Mouse (Mus musculus) embryonic facial prominence, embryonic 14.5 days (tissue): Measurements from ENCODE around the gene Ghrh. TPM values are rescaled to one million over a fixed set of nuclear protein-coding genes. Genes with fewer than 3 reads are reported as not detected.

ENCODE experiments used
- ATAC-seq: fragments of 200-750 bp; cut with Nextera tagmentation; 2 replicates; pipeline ENCODE4 v1.8.0; 2017; ENCODE audit warnings: low read depth, moderate number of reproducible peaks, moderate TSS enrichment
- DNase-seq: peaks from one replicate; pipeline ENCODE4 v3.0.0-alpha.2; 2015; ENCODE audit warnings: low spot score
- H3K27ac ChIP-seq: fragments of 300-500 bp; sonication (generic); replicated peaks from 2 replicates; pipeline ENCODE4 v1.5.1; 2014; ENCODE audit warnings: low read depth, mild to moderate bottlenecking, low read length, moderate library complexity
- H3K27me3 ChIP-seq: fragments of 300-500 bp; sonication (generic); replicated peaks from 2 replicates; pipeline ENCODE4 v1.6.1; 2014; ENCODE audit warnings: low read length; ENCODE audit not compliant: control insufficient read depth, insufficient read depth
- H3K36me3 ChIP-seq: fragments of 300-500 bp; sonication (generic); 2 replicates; pipeline ENCODE4 v1.6.1; 2014; ENCODE audit warnings: low read length, mixed read lengths; ENCODE audit not compliant: control insufficient read depth, insufficient read depth
- H3K4me1 ChIP-seq: fragments of 300-500 bp; sonication (generic); 2 replicates; pipeline ENCODE4 v1.6.1; 2014; ENCODE audit warnings: antibody characterized with exemption, low read length; ENCODE audit not compliant: control insufficient read depth, insufficient read depth
- H3K4me2 ChIP-seq: fragments of 300-500 bp; sonication (generic); 2 replicates; pipeline ENCODE4 v1.6.1; 2014; ENCODE audit warnings: low read depth, mild to moderate bottlenecking, low read length, moderate library complexity, mixed read lengths
- H3K4me3 ChIP-seq: fragments of 300-500 bp; sonication (generic); 2 replicates; pipeline ENCODE4 v1.5.1; 2014; ENCODE audit warnings: low read depth, mild to moderate bottlenecking, low read length
- H3K9ac ChIP-seq: fragments of 300-500 bp; sonication (generic); 2 replicates; pipeline ENCODE4 v1.6.1; 2014; ENCODE audit warnings: low read depth, mild to moderate bottlenecking, low read length, moderate library complexity, mixed read lengths
- H3K9me3 ChIP-seq: fragments of 300-500 bp; sonication (generic); 2 replicates; pipeline ENCODE4 v1.6.1; 2016; ENCODE audit warnings: low read length; ENCODE audit not compliant: control insufficient read depth
- WGBS: fragments of 180-500 bp; shearing (Covaris S2); extraction: QIAGEN DNeasy Blood & Tissue Kit; methylation state at CpG from one replicate; pipeline ENCODE4 v1.1.7; 2014; 5-methylcytosine and 5-hydroxymethylcytosine counted together
- polyA plus RNA-seq: library from polyadenylated mRNA; unstranded; fragments of >200 nt; fragmentation: Nextera tagmentation; extraction: Ambion mirVana; gene quantifications from 2 replicates; pipeline ENCODE4 v1.2.1, GENCODE M21; 2014

Gene Ghrh
- polyA plus RNA-seq, 1 experiment from 2014 or later: 0.51 TPM

GRCm38 (mm10) chr2:157292093-157292492 is 55.2 kb downstream of the Ghrh start:
- H3K4me3 ChIP-seq: no peak overlapping the region
- H3K4me1 ChIP-seq: no peaks in the 10 kb centered on the region
- no peaks in the 10 kb centered on the region for H3K9me3 ChIP-seq
- no peaks in the 10 kb centered on the region for H3K27me3 ChIP-seq
- no peak overlapping the region for H3K27ac ChIP-seq
- peak; percentile 68 for DNase-seq
- no peak overlapping the region for H3K9ac ChIP-seq
- WGBS: 21% methylated on average over 2 of the region's 2 CpGs
- no peak overlapping the region for H3K4me2 ChIP-seq
- ATAC-seq: peak; percentile 57; the same call in 1 of the 2 replicates
- H3K36me3 ChIP-seq: peaks cover 89% of the 10 kb centered on the region

GRCm38 (mm10) chr2:157288996-157289395 is 58.3 kb downstream of the Ghrh start:
- H3K27me3 ChIP-seq: no peaks in the 10 kb centered on the region
- WGBS: 89% methylated on average over 5 of the region's 5 CpGs
- H3K9me3 ChIP-seq: no peaks in the 10 kb centered on the region
- H3K4me2 ChIP-seq: no peak overlapping the region
- no peak for DNase-seq
- no peak overlapping the region for H3K9ac ChIP-seq
- H3K27ac ChIP-seq: no peak overlapping the region
- H3K4me3 ChIP-seq: no peak overlapping the region
- H3K36me3 ChIP-seq: peaks cover 86% of the 10 kb centered on the region
- no peak for ATAC-seq
- no peaks in the 10 kb centered on the region for H3K4me1 ChIP-seq

GRCm38 (mm10) chr2:157287542-157287941 is 59.8 kb downstream of the Ghrh start:
- Histone ChIP-seq H3K9ac (no peak overlapping the region), H3K27me3 (no peaks in the 10 kb centered on the region), H3K36me3 (peaks cover 86% of the 10 kb centered on the region), H3K27ac (no peak overlapping the region), H3K4me2 (no peak overlapping the region), H3K9me3 (no peaks in the 10 kb centered on the region), H3K4me3 (no peak overlapping the region), H3K4me1 (no peaks in the 10 kb centered on the region)
- WGBS: 11% methylated on average over 3 of the region's 3 CpGs
- ATAC-seq (peak; percentile 67; the same call in 1 of the 2 replicates), DNase-seq (peak; percentile 71)

- Histone ChIP-seq H3K27me3 (no peaks in the 10 kb centered on the region), H3K27ac (no peak overlapping the region), H3K9me3 (no peaks in the 10 kb centered on the region), H3K4me3 (no peak overlapping the region), H3K9ac (no peak overlapping the region), H3K4me1 (peaks cover 13% of the 10 kb centered on the region), H3K36me3 (peaks cover 53% of the 10 kb centered on the region), H3K4me2 (no peak overlapping the region)
- no peak for DNase-seq
- ATAC-seq: no peak
- WGBS: 88% methylated on average over 6 of the region's 6 CpGs
Measured at GRCm38 (mm10) chr2:157283321-157283720, 64.0 kb downstream of the Ghrh start.

Other genes starting within 250 kb of the Ghrh start
- 23.6 and 24.0 TPM in 2 replicates for gene Samhd1, start 212.2 kb downstream of the Ghrh start, polyA plus RNA-seq
- gene Rbl1, start 143.0 kb downstream of the Ghrh start, polyA plus RNA-seq: 16.1 and 17.7 TPM in 2 replicates
- gene Rpn2, start 68.5 kb downstream of the Ghrh start, polyA plus RNA-seq: 310 and 342 TPM in 2 replicates
- gene Mroh8, start 68.0 kb downstream of the Ghrh start, polyA plus RNA-seq: 0.12 and 0.29 TPM in 2 replicates
- 39.7 and 43.3 TPM in 2 replicates for gene Manbal, start 20.1 kb upstream of the Ghrh start, polyA plus RNA-seq
- gene Src, start 70.9 kb upstream of the Ghrh start, polyA plus RNA-seq: 12.6 and 16.2 TPM in 2 replicates
- gene Nnat, start 212.6 kb upstream of the Ghrh start, polyA plus RNA-seq: 348 and 416 TPM in 2 replicates
- gene Blcap, start 223.8 kb upstream of the Ghrh start, polyA plus RNA-seq: 64.6 and 66.7 TPM in 2 replicates